Mouse (Mus musculus) adrenal gland, postnatal 4 days (tissue): ENCODE results near the gene Isyna1. TPM values are rescaled to one million over a fixed set of nuclear protein-coding genes. Genes with fewer than 3 reads are reported as not detected.

Experiments
- total RNA-seq, 2 experiments: library from RNA; stranded (reverse); gene quantifications; 2 replicates each; pipeline ENCODE4 v1.2.3; 2021

Isyna1 gene
- total RNA-seq, 2 experiments from 2014 or later: 82.6 to 88.9 TPM

Other genes with a start within 250 kb of the Isyna1 start
- gene Upf1, start 241.1 kb upstream of the Isyna1 start, total RNA-seq: 10 to 100 TPM; 52.5 to 56.1 TPM
- 1 to 10 TPM in 1 of 2 experiments, under 1 TPM in 1; 0.28 to 1.0 TPM for gene Comp, start 220.8 kb upstream of the Isyna1 start, total RNA-seq
- gene Crtc1, start 154.8 kb upstream of the Isyna1 start, total RNA-seq: 10 to 100 TPM; 33.2 to 34.5 TPM
- 10 to 100 TPM; 18.7 to 20.4 TPM for gene Klhl26, start 117.4 kb upstream of the Isyna1 start, total RNA-seq
- gene Tmem59l, start 107.0 kb upstream of the Isyna1 start, total RNA-seq: 1 to 10 TPM; 3.6 to 5.0 TPM
- gene Crlf1, start 101.2 kb upstream of the Isyna1 start, total RNA-seq: under 1 TPM in 1 of 2 experiments, not detected in 1; 0.45 TPM
- 100 to 1,000 TPM; 105 to 109 TPM for gene Rex1bd, start 87.6 kb upstream of the Isyna1 start, total RNA-seq
- gene Uba52, start 83.6 kb upstream of the Isyna1 start, total RNA-seq: 1,000 to 10,000 TPM; 1,529 to 1,618 TPM
- 100 to 1,000 TPM; 315 to 322 TPM for gene Fkbp8, start 66.6 kb upstream of the Isyna1 start, total RNA-seq
- gene Kxd1, start 66.4 kb upstream of the Isyna1 start, total RNA-seq: 10 to 100 TPM; 80.4 to 80.5 TPM
- 10 to 100 TPM; 31.0 to 32.4 TPM for gene Ell, start 54.9 kb upstream of the Isyna1 start, total RNA-seq
- gene Ssbp4, start 14.5 kb downstream of the Isyna1 start, total RNA-seq: 100 to 1,000 TPM; 137 to 154 TPM
- 1 to 10 TPM; 2.9 to 3.8 TPM for gene Lrrc25, start 21.8 kb downstream of the Isyna1 start, total RNA-seq
- 1 to 10 TPM in 1 of 2 experiments, under 1 TPM in 1; 0.59 to 1.8 TPM for gene Gdf15, start 38.1 kb downstream of the Isyna1 start, total RNA-seq
- gene Pgpep1, start 66.0 kb downstream of the Isyna1 start, total RNA-seq: 10 to 100 TPM; 62.1 to 76.0 TPM
- 10 to 100 TPM; 96.6 to 99.0 TPM for gene Lsm4, start 78.9 kb downstream of the Isyna1 start, total RNA-seq
- 100 to 1,000 TPM; 185 to 195 TPM for gene Jund, start 104.6 kb downstream of the Isyna1 start, total RNA-seq
- under 1 TPM; 0.14 to 0.25 TPM for gene Iqcn, start 109.1 kb downstream of the Isyna1 start, total RNA-seq
- gene Gm3336, start 124.2 kb downstream of the Isyna1 start, total RNA-seq: not detected
- 1 to 10 TPM; 2.2 to 5.6 TPM for gene Pde4c, start 129.3 kb downstream of the Isyna1 start, total RNA-seq
- gene Rab3a, start 160.3 kb downstream of the Isyna1 start, total RNA-seq: 10 to 100 TPM; 58.9 to 59.7 TPM
- gene Mpv17l2, start 166.6 kb downstream of the Isyna1 start, total RNA-seq: 100 to 1,000 TPM in 1 of 2 experiments, 10 to 100 TPM in 1; 93.1 to 109 TPM
- 10 to 100 TPM; 72.0 to 78.8 TPM for gene Pik3r2, start 182.3 kb downstream of the Isyna1 start, total RNA-seq
- gene Mast3, start 210.7 kb downstream of the Isyna1 start, total RNA-seq: 10 to 100 TPM; 34.5 to 40.9 TPM
- gene Il12rb1, start 214.1 kb downstream of the Isyna1 start, total RNA-seq: under 1 TPM; 0.22 to 0.37 TPM
- 10 to 100 TPM; 14.6 to 15.7 TPM for gene Arrdc2, start 245.3 kb downstream of the Isyna1 start, total RNA-seq